Comparison of ENCODE assay signal across 27 mouse cellular contexts in genomic region chr17:67237407-67237806, GRCm38 (mm10).
DNase-seq lines count a peak whose midpoint lies in the region; ATAC-seq and TF ChIP-seq lines count a peak whose summit lies in the region.
"Had no signal": no experiment of that assay in that cellular context is flagged by ENCODE, and none has a peak within 500 bp of the region (broad histone marks: within the 10 kb centered on the region; RNA-seq: fewer than 3 reads in every experiment).

No protein-coding gene starts in this region.

- WGBS in hindbrain, embryonic 13.5 days, result 78% methylated on average over 10 of the region's 10 CpGs
- WGBS in hindbrain, embryonic 16.5 days, result 75% methylated on average over 10 of the region's 10 CpGs
- WGBS in neural tube, embryonic 13.5 days, result 72% methylated on average over 10 of the region's 10 CpGs
- WGBS in limb, embryonic 14.5 days, result 28% methylated on average over 10 of the region's 10 CpGs

- no peak overlapping the region for H3K4me2 ChIP-seq in hindbrain, embryonic 13.5 days
- no peak overlapping the region for H3K4me2 ChIP-seq in hindbrain, embryonic 16.5 days (ENCODE audit: low read length)
- no peak overlapping the region for H3K4me2 ChIP-seq in neural tube, embryonic 13.5 days
- no peak overlapping the region for H3K4me2 ChIP-seq in limb, embryonic 14.5 days (replicated peaks; ENCODE audit: low read depth, low read length, severe bottlenecking)
- H3K4me2 ChIP-seq: embryonic facial prominence, embryonic 12.5 days; forebrain, embryonic 15.5 days; heart, embryonic 12.5 days; liver, embryonic 11.5 days; midbrain, embryonic 12.5 days had no signal

- no peaks in the 10 kb centered on the region for H3K36me3 ChIP-seq in hindbrain, embryonic 13.5 days
- no peaks in the 10 kb centered on the region for H3K36me3 ChIP-seq in hindbrain, embryonic 16.5 days (ENCODE audit: control insufficient read depth, insufficient read depth, low read length)
- no peaks in the 10 kb centered on the region for H3K36me3 ChIP-seq in neural tube, embryonic 13.5 days
- H3K36me3 ChIP-seq in limb, embryonic 14.5 days (ENCODE audit: control insufficient read depth, insufficient read depth, low read length), result no peaks in the 10 kb centered on the region
- H3K36me3 ChIP-seq: embryonic facial prominence, embryonic 12.5 days; forebrain, embryonic 15.5 days; heart, embryonic 12.5 days; midbrain, embryonic 12.5 days had no signal

- ATAC-seq in hindbrain, embryonic 13.5 days (ENCODE audit: low FRiP score), result no peak
- no peak for ATAC-seq in hindbrain, embryonic 16.5 days
- ATAC-seq in neural tube, embryonic 13.5 days (ENCODE audit: low read depth), result peak; percentile 70; the same call in 1 of the 2 replicates
- peak; percentile 65; the same call in 1 of the 2 replicates for ATAC-seq in limb, embryonic 14.5 days (ENCODE audit: low FRiP score, low read depth)
- ATAC-seq: CD4-positive, CD25-positive, alpha-beta regulatory T cell, adult 4 months; forebrain, embryonic 15.5 days; intestine, postnatal 0 days had no signal

- H3K4me1 ChIP-seq in hindbrain, embryonic 13.5 days (replicated peaks), result peaks cover 9% of the 10 kb centered on the region
- peaks cover 2% of the 10 kb centered on the region for H3K4me1 ChIP-seq in hindbrain, embryonic 16.5 days (ENCODE audit: control insufficient read depth, insufficient read depth, low read depth, low read length)
- peaks cover 6% of the 10 kb centered on the region for H3K4me1 ChIP-seq in neural tube, embryonic 13.5 days (replicated peaks)
- peaks cover 12% of the 10 kb centered on the region for H3K4me1 ChIP-seq in limb, embryonic 14.5 days (ENCODE audit: control insufficient read depth, insufficient read depth, low read length)
- H3K4me1 ChIP-seq: heart, embryonic 12.5 days; megakaryocyte, embryonic 14.5 days had no signal

- TF ChIP-seq CTCF in gastrocnemius, adult 2 months (IDR thresholded peaks at IDR 0.05), result no peak

- H3K9ac ChIP-seq in hindbrain, embryonic 13.5 days, result no peak overlapping the region
- H3K9ac ChIP-seq in hindbrain, embryonic 16.5 days (ENCODE audit: low read depth, low read length), result no peak overlapping the region
- no peak overlapping the region for H3K9ac ChIP-seq in neural tube, embryonic 13.5 days
- H3K9ac ChIP-seq in limb, embryonic 14.5 days (ENCODE audit: low read depth, low read length, severe bottlenecking), result no peak overlapping the region
- H3K9ac ChIP-seq: embryonic facial prominence, embryonic 12.5 days; forebrain, embryonic 15.5 days; heart, embryonic 12.5 days; midbrain, embryonic 12.5 days had no signal

- no peak overlapping the region for H3K4me3 ChIP-seq in hindbrain, embryonic 13.5 days
- no peak overlapping the region for H3K4me3 ChIP-seq in hindbrain, embryonic 16.5 days (ENCODE audit: low read length)
- no peak overlapping the region for H3K4me3 ChIP-seq in neural tube, embryonic 13.5 days
- no peak overlapping the region for H3K4me3 ChIP-seq in limb, embryonic 14.5 days (replicated peaks; ENCODE audit: low read length)
- H3K4me3 ChIP-seq in gastrocnemius, adult 2 months, result no peak overlapping the region
- H3K4me3 ChIP-seq: embryonic facial prominence, embryonic 12.5 days; forebrain, embryonic 15.5 days; heart, adult 2 months; heart, embryonic 12.5 days; megakaryocyte, embryonic 14.5 days; midbrain, embryonic 12.5 days had no signal

- H3K27ac ChIP-seq in hindbrain, embryonic 13.5 days, result 0 out of 2 replicates have a peak overlapping the region, but pooled peaks have one; percentile 5
- H3K27ac ChIP-seq in hindbrain, embryonic 16.5 days (ENCODE audit: low read depth, low read length), result no peak overlapping the region
- no peak overlapping the region; the same call in 1 of the 2 replicates for H3K27ac ChIP-seq in neural tube, embryonic 13.5 days (replicated peaks)
- no peak overlapping the region for H3K27ac ChIP-seq in limb, embryonic 14.5 days (replicated peaks; ENCODE audit: low read depth, low read length)
- no peak overlapping the region for H3K27ac ChIP-seq in gastrocnemius, adult 2 months
- H3K27ac ChIP-seq: embryonic facial prominence, embryonic 12.5 days; forebrain, embryonic 15.5 days; heart, adult 2 months; midbrain, embryonic 12.5 days; stomach, postnatal 0 days had no signal

- H3K27me3 ChIP-seq in hindbrain, embryonic 13.5 days, result no peaks in the 10 kb centered on the region
- no peaks in the 10 kb centered on the region for H3K27me3 ChIP-seq in hindbrain, embryonic 16.5 days (replicated peaks; ENCODE audit: control insufficient read depth, insufficient read depth, low read length)
- no peaks in the 10 kb centered on the region for H3K27me3 ChIP-seq in neural tube, embryonic 13.5 days
- no peaks in the 10 kb centered on the region for H3K27me3 ChIP-seq in limb, embryonic 14.5 days (ENCODE audit: control insufficient read depth, insufficient read depth, low read length)
- H3K27me3 ChIP-seq: embryonic facial prominence, embryonic 12.5 days; forebrain, embryonic 15.5 days; heart, embryonic 12.5 days; megakaryocyte, embryonic 14.5 days; midbrain, embryonic 12.5 days had no signal

- no peaks in the 10 kb centered on the region for H3K9me3 ChIP-seq in hindbrain, embryonic 13.5 days
- H3K9me3 ChIP-seq in hindbrain, embryonic 16.5 days (ENCODE audit: control insufficient read depth, low read length), result no peaks in the 10 kb centered on the region
- no peaks in the 10 kb centered on the region for H3K9me3 ChIP-seq in neural tube, embryonic 13.5 days
- H3K9me3 ChIP-seq in limb, embryonic 14.5 days (ENCODE audit: control insufficient read depth, low read length), result no peaks in the 10 kb centered on the region
- H3K9me3 ChIP-seq: embryonic facial prominence, embryonic 12.5 days; forebrain, embryonic 15.5 days; heart, embryonic 12.5 days; midbrain, embryonic 12.5 days had no signal

- intact Hi-C loops in gastrocnemius, adult 2 months (cut with DNase I), result no loop called here

- no peak for TF ChIP-seq POLR2A in limb, embryonic 14.5 days (IDR thresholded peaks at IDR 0.05; ENCODE audit: borderline replicate concordance, extremely low read depth, insufficient read depth, insufficient read length)

- no peak for DNase-seq in neural tube, embryonic 10.5 days (ENCODE audit: extremely low spot score, low spot score)
- peak; percentile 84 for DNase-seq in limb, embryonic 14.5 days (ENCODE audit: low spot score)
- no peak for DNase-seq in embryo, embryonic 10 days (ENCODE audit: low spot score)
- DNase-seq in gastrocnemius, adult 2 months, result no peak
- DNase-seq: adrenal gland, postnatal 36 days; cerebellum, adult 2 months; cerebellum, postnatal 14 days; gastrocnemius, postnatal 36 days; heart, adult 2 months; kidney, postnatal 14 days; layer of hippocampus, adult 9-11 months; lung, postnatal 36 days; right cerebral cortex, postnatal 4 days; thymus, adult 18-20 months; thymus, postnatal 36 days had no signal

Comparison
In these comparisons a context has a peak if more than half of its experiments do, and no peak if none do; other contexts are left out.
1. ATAC-seq: peak in neural tube, embryonic 13.5 days (single experiment) and limb, embryonic 14.5 days (single experiment); none in hindbrain, embryonic 13.5 days (single experiment) and hindbrain, embryonic 16.5 days (single experiment).